Mouse (Mus musculus) induced T-regulatory cell, adult 2 months (primary cell): Measurements from ENCODE around the gene Itgam.

Source experiments
- DNase-seq: peaks from one replicate; pipeline ENCODE4 v3.0.0-alpha.2; 2012; ENCODE audit warnings: low read depth

Itgam gene

GRCm38 (mm10) chr7:128057860-128058259, 4.6 kb upstream of the Itgam start:
- no peak for DNase-seq

GRCm38 (mm10) chr7:128058576-128058975, 3.9 kb upstream of the Itgam start:
- DNase-seq = no peak

DNA sequence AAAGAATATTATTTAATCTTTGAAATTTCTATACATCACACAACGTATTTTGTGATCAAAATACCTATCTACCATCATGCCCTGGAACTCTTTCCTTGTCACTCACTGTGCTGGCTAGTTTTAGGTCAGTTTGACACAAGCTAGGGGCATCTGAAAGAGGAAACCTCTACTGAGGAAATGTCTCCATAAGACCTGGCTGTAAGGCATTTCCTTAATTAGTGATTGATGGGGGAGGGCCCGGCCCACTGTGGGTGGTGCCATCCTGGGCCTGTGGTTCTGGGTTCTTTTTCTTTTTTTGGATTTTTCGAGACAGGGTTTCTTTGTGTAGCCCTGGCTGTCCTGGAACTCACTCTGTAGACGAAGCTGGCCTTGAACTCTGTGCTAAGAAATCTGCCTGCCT, 3.3 kb upstream of the Itgam start:
- DNase-seq = no peak

GRCm38 (mm10) chr7:128063211-128063781, 856 bp downstream of the Itgam start:
- DNase-seq = no peak

GRCm38 (mm10) chr7:128065547-128065946, 3.1 kb downstream of the Itgam start:
- no peak for DNase-seq

- DNase-seq = peak; percentile 42
These were observed 5.4 kb downstream of the Itgam start for GRCm38 (mm10) chr7:128067847-128068246.

GRCm38 (mm10) chr7:128069844-128070243, 7.4 kb downstream of the Itgam start:
- DNase-seq = peak; percentile 58

DNA sequence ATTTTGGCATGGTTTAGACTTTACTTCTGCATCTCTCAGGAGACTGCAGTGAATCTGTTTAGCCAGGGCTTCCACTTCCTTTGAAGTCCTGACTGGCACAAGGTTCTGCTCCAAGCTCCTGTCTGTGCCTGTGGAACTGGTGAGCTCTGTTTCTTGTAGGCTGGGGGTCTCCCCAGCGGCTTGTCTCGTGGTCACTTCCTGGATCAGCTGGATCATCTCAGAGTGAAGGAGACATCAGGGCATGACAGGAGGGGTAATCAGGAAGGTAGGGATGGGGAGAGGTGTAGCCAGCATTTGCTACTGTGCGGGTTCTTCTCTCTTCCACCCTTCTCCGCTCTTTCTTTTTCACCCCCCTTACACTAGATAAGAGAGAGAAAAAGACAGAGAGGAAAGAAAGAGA, 9.4 kb downstream of the Itgam start:
- DNase-seq = no peak

DNA sequence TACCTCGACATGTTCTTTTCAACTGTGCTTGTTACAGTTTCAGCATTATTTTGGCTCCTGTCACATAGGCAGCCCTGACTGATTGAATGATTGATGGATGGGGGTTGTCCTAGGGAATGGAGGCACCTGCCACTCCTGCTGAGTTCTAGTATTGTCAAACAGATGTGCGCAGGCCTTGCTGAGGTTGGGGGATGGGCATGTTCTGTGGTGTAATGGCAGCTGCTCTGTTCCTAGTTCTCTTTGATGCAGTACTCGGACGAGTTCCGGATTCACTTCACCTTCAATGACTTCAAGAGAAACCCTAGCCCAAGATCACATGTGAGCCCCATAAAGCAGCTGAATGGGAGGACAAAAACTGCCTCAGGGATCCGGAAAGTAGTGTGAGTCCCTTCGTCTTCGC, 17.6 kb downstream of the Itgam start:
- no peak for DNase-seq

- DNase-seq = peak; percentile 51
These were observed 26.7 kb downstream of the Itgam start for GRCm38 (mm10) chr7:128089141-128089540.

DNA sequence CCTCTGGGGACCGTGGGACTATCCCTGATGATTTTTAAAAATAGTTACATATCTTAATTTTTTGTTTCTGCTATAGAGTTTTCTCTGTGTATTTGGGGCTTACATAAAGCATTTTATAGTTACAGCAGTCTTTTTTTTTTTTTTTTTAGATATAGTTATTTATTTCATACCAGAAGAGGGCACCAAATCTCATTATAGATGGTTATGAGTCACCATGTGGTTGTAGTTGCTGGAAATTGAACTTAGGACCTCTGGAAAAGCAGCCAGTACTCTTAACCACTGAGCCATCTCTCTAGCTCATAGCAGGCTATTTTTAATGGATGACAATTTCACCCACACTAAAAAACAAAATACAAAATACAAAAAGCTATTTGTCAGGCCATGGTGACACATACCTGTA, 35.7 kb downstream of the Itgam start:
- DNase-seq = peak; percentile 61

- peak; percentile 25 for DNase-seq
These were observed 38.4 kb downstream of the Itgam start for GRCm38 (mm10) chr7:128100742-128101357.

GRCm38 (mm10) chr7:128105246-128105645, 42.8 kb downstream of the Itgam start:
- DNase-seq = peak; percentile 71

DNA sequence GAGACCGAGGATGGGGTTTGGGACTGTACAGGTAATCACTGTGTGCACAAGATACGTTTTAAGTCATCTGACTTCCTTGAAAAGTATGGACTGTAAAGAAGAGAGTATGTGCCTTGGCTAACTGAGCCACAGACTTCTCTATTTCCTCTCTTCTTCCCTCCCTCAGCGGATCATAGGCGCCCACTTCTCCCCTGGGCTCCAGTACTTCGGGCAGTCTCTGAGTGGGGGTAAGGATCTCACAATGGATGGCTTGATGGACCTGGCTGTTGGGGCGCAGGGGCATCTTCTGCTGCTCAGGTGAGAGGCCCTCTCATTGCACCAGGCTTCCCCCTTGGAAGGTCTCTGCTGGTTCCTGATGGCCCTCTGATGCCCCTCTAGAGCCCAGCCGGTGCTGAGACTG, 45.0 kb downstream of the Itgam start:
- no peak for DNase-seq

- DNase-seq = no peak
These were observed 47.9 kb downstream of the Itgam start for GRCm38 (mm10) chr7:128110314-128110713.

DNA sequence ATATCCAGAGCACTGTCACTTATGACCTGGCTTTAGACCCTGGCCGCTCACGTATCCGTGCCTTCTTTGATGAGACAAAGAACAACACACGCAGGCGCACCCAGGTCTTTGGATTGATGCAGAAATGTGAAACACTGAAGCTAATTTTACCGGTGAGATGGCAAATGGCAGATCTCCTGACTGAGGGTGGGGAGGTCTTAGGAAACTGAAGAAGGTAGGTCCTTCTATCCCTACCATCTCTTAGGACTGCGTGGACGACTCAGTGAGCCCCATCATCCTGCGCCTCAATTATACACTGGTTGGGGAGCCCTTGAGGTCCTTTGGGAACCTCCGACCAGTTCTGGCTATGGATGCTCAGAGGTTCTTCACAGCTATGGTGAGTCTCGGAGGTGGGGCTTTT, 49.7 kb downstream of the Itgam start:
- DNase-seq = no peak

DNA sequence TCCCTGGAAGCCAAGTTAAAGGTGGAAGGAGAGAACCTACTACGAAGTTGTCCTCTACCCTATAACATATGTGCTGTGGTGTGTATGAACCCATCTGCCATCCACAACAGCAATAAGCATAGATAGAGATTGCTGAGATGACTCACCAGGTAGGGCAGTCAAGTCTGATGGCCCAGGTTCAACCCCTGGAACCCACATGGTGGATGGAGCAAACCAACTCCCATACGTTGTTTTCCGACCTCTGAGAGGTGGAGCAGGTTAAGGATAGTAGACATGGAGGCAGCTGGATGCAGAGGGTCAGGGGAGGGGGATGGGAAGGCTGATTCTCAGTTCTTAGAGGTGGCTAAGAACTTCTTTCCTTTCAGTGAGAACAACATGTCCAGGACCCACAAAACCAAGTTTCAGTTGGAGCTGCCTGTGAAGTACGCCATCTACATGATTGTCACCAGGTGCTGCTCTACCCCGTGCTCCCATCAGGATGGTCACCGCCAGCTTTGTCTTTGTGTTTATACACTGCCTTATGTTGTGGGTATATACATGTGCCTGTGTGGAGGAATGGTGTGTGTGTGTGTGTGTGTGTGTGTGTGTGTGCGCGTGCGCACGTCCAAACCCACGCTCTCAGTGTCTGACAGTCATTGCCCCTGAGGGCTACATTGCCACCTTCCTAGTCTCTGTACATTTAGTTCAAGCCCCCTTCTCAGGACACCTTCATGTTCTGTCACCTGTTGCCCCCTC, 52.1 kb downstream of the Itgam start:
- DNase-seq = no peak

DNA sequence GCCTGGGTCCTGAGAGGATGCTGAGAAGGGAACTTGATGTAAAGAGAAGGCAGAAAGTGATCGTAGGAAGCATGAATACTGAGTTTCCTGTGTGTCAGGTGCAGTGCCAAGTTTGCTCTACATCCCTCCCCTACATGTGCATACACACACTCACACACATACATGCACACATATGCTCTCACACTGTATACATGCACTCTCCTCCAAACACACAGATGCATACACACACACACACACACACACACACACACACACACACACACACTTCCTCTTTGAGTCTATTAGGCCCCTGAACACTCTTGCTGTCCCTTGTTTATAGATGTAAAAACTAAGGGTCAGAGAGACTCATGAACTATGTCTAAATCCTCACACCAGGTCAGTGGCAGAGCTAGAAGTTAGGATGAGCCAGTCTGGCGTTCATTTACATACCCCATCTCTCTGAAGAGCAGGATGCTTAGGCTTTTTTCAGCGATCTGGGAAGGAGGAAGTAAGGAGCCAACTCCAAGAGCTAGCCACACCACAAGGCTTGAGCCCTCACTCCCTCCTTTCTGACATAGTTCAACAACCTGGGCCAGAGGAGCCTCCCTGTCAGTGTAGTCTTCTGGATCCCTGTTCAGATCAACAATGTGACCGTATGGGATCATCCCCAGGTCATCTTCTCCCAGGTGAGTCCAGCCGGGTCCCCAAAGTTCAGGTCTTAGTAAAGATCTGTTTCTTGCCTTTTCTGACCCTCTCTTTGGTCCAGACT, 52.9 kb downstream of the Itgam start:
- peak; percentile 33 for DNase-seq

GRCm38 (mm10) chr7:128116396-128116795, 54.0 kb downstream of the Itgam start:
- DNase-seq = no peak

- DNase-seq = peak; percentile 73
These were observed 57.5 kb downstream of the Itgam start for GRCm38 (mm10) chr7:128119726-128120490.

DNA sequence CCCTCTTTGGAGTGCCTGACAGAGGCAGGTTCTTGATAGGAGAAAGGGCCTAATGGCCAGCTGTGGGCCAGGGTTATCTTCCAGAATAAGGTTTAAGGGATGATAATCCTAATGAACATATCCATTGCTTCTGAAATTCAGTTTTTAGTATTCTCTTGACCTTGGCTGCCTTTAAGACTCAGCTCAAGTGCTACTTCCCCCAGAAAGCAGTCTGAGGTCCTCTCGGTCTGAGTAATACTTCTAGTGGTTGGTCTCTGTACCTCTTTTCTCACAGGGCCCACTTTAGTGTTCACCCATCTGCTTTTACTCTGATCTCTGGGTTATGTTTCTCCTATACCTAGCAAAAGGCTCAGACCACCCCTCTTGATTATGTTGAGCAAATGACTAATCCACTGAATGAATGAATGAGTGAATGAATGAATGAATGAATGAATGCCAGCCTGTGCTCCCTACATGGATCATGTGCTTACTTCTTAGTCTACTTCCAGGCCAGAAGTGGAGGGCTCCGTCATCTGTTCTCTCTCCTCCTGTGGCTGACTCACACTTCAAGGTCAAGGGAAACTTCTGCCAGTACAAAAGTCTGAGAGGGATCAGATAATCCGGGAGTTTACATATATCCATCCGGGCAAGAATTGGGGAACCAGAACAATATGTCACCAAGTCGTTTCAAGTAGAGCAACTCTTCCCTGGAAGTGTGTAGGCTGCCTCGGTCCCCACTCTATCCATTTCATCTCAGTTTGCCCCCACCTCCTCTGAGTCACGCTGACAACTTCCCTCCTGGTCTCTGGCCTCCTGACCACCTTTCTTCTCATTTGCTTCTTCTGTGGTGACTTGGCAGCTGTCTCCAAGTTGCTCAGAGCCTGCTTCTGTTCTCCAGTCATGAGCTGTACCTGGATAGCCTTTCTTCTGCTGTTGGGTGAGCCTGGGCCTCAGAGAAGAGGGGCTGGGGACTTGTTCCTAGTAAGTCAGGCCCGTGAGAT, 66.6 kb downstream of the Itgam start, which contains the start of gene Itgax:
Itgax (plus strand) TSS at position 807 of the 980 bp plus-strand sequence.
- DNase-seq = no peak
